8 mouse cellular contexts compared by ENCODE assay signal in the genomic region with DNA sequence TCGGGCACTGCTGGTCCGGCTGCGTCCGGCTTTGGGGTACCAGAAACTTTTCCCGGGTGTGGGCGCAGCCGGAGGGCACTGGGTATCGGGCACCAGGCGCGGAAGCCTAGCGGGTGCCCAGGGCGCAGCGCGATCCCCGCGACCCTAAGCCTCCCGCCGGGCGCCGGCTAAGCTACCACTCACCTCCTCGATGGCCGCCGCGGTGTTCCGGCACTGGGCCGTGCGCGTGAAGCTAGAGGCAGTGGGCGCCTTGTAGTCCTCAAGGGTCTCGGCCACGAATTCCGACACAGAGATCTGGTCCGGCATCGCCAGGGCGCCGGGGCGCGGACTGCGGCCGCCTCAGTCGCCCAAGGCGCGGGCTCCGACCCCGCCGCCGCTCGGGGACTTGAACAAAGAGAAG.
DNase-seq lines count a peak whose midpoint lies in the region; ATAC-seq and TF ChIP-seq lines count a peak whose summit lies in the region.
"Not testable (repeated sequence)": the region's sequence is repeated elsewhere in the genome, so short reads cannot be mapped to it uniquely, and the experiment has no call there.

No protein-coding gene starts in this region.

- TF ChIP-seq CTCF in kidney, postnatal 0 days (IDR thresholded peaks at IDR 0.05; ENCODE audit: low read depth), result not testable (repeated sequence)

- peak overlapping the region; percentile 41 for H3K4me3 ChIP-seq in embryonic facial prominence, embryonic 14.5 days (ENCODE audit: low read depth, low read length)
- peak overlapping the region; percentile 61 for H3K4me3 ChIP-seq in heart, embryonic 10.5 days
- H3K4me3 ChIP-seq in hindbrain, embryonic 13.5 days, result peak overlapping the region; percentile 44
- H3K4me3 ChIP-seq in kidney, postnatal 0 days (replicated peaks; ENCODE audit: low read depth, low read length), result peak overlapping the region; percentile 33
- peak overlapping the region; percentile 54 for H3K4me3 ChIP-seq in liver, embryonic 12.5 days
- H3K4me3 ChIP-seq in midbrain, embryonic 12.5 days, result peak overlapping the region; percentile 44

- peak; percentile 0 for DNase-seq in Muller cell, postnatal 12 days (ENCODE audit: inconsistent ontology term)
- peak; percentile 0 for DNase-seq in embryonic facial prominence, embryonic 14.5 days (ENCODE audit: low spot score)
- peak; percentile 67 for DNase-seq in heart, embryonic 10.5 days (ENCODE audit: low spot score)
- peak; percentile 10 for DNase-seq in kidney, postnatal 0 days (ENCODE audit: low spot score)
- peak; percentile 8 for DNase-seq in retina, postnatal 1 day

- not testable (repeated sequence) for ATAC-seq in embryonic facial prominence, embryonic 14.5 days (ENCODE audit: low read depth); hindbrain, embryonic 13.5 days (ENCODE audit: low FRiP score); kidney, postnatal 0 days (replicated peaks; ENCODE audit: low FRiP score, low read depth); liver, embryonic 12.5 days; midbrain, embryonic 12.5 days (ENCODE audit: low FRiP score, low read depth)

- H3K36me3 ChIP-seq in embryonic facial prominence, embryonic 14.5 days (ENCODE audit: control insufficient read depth, insufficient read depth, low read length); heart, embryonic 10.5 days; hindbrain, embryonic 13.5 days; kidney, postnatal 0 days (ENCODE audit: insufficient read depth, low read length); liver, embryonic 12.5 days; midbrain, embryonic 12.5 days: not testable (repeated sequence)

- 0% methylated on average over 4 of the region's 48 CpGs for WGBS in embryonic facial prominence, embryonic 14.5 days
- under 1% methylated on average over 29 of the region's 48 CpGs for WGBS in heart, embryonic 10.5 days
- 2% methylated on average over 23 of the region's 48 CpGs for WGBS in hindbrain, embryonic 13.5 days
- 1% methylated on average over 21 of the region's 48 CpGs for WGBS in kidney, postnatal 0 days
- under 1% methylated on average over 29 of the region's 48 CpGs for WGBS in liver, embryonic 12.5 days (ENCODE audit: insufficient replicate concordance)
- WGBS in midbrain, embryonic 12.5 days, result 6% methylated on average over 21 of the region's 48 CpGs

- not testable (repeated sequence) for H3K27ac ChIP-seq in embryonic facial prominence, embryonic 14.5 days (replicated peaks; ENCODE audit: low read depth, low read length); hindbrain, embryonic 13.5 days; kidney, postnatal 0 days; liver, embryonic 12.5 days; midbrain, embryonic 12.5 days (replicated peaks)
- H3K27ac ChIP-seq in heart, embryonic 10.5 days, result peak overlapping the region; percentile 78

- not testable (repeated sequence) for H3K4me1 ChIP-seq in embryonic facial prominence, embryonic 14.5 days (ENCODE audit: control insufficient read depth, insufficient read depth, low read length); heart, embryonic 10.5 days; hindbrain, embryonic 13.5 days (replicated peaks); kidney, postnatal 0 days (replicated peaks; ENCODE audit: insufficient read depth, low read length); liver, embryonic 12.5 days; midbrain, embryonic 12.5 days

- H3K9ac ChIP-seq in embryonic facial prominence, embryonic 14.5 days (ENCODE audit: low read depth, low read length), result peak overlapping the region; percentile 59
- H3K9ac ChIP-seq in hindbrain, embryonic 13.5 days, result peak overlapping the region; percentile 55
- not testable (repeated sequence) for H3K9ac ChIP-seq in kidney, postnatal 0 days (ENCODE audit: low read depth, low read length); liver, embryonic 12.5 days; midbrain, embryonic 12.5 days (replicated peaks)

- H3K9me3 ChIP-seq in embryonic facial prominence, embryonic 14.5 days (ENCODE audit: control insufficient read depth, low read length); heart, embryonic 10.5 days; hindbrain, embryonic 13.5 days; kidney, postnatal 0 days (replicated peaks; ENCODE audit: low read length); liver, embryonic 12.5 days (replicated peaks); midbrain, embryonic 12.5 days: not testable (repeated sequence)

- peak overlapping the region; percentile 32; the same call in 1 of the 2 replicates for H3K4me2 ChIP-seq in embryonic facial prominence, embryonic 14.5 days (ENCODE audit: low read depth, low read length)
- peak overlapping the region; percentile 47 for H3K4me2 ChIP-seq in hindbrain, embryonic 13.5 days
- H3K4me2 ChIP-seq in kidney, postnatal 0 days (ENCODE audit: low read length), result peak overlapping the region; percentile 46
- peak overlapping the region; percentile 60 for H3K4me2 ChIP-seq in liver, embryonic 12.5 days
- H3K4me2 ChIP-seq in midbrain, embryonic 12.5 days (replicated peaks), result peak overlapping the region; percentile 44

- H3K27me3 ChIP-seq in embryonic facial prominence, embryonic 14.5 days (replicated peaks; ENCODE audit: control insufficient read depth, insufficient read depth, low read length); heart, embryonic 10.5 days (ENCODE audit: insufficient read depth, poor library complexity, severe bottlenecking); hindbrain, embryonic 13.5 days; kidney, postnatal 0 days (ENCODE audit: insufficient read depth, low read length); liver, embryonic 12.5 days (replicated peaks); midbrain, embryonic 12.5 days: not testable (repeated sequence)

Comparison
In these comparisons a context has a peak if more than half of its experiments do, and no peak if none do; other contexts are left out.
1. DNase-seq: peak in every context shown above with its lines; median percentile 67 in heart, embryonic 10.5 days; 10 in kidney, postnatal 0 days; 8 in retina, postnatal 1 day; 0 in Muller cell, postnatal 12 days; 0 in embryonic facial prominence, embryonic 14.5 days.